Mouse (Mus musculus) liver, postnatal 0 days (tissue): ENCODE measurements around the gene Serhl.

Experiments used
- CTCF ChIP-seq: sonication (generic); IDR thresholded peaks from 2 replicates; pipeline ENCODE4 v1.5.1; 2016; ENCODE audit warnings: antibody characterized with exemption, low read depth
- EP300 ChIP-seq: IDR thresholded peaks from 2 replicates; pipeline ENCODE4 v1.6.1; 2016; ENCODE audit warnings: antibody characterized with exemption, low read depth, mild to moderate bottlenecking

DNA sequence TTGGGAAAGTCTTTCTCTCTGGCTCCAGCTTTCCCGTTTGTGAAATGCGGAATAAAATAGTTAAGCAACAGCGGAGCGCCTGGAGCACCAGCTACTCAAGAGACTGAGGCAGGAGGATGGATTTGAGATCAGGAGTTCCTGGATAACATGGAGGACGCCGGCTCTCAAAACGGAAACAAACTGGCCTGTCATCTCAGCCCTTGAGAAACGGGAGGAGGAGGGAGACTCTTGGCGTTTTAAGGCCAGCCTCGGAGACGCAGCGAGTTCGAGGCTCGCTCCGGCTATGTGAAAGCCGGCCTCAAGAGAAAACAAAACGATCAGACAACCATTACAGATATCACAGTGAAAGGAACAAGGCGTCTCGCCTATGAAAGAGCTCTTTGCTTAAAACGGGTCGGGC, 59.1 kb downstream of the Serhl start:
- TF ChIP-seq CTCF (no peak), EP300 (no peak)
